In the genomic region with DNA sequence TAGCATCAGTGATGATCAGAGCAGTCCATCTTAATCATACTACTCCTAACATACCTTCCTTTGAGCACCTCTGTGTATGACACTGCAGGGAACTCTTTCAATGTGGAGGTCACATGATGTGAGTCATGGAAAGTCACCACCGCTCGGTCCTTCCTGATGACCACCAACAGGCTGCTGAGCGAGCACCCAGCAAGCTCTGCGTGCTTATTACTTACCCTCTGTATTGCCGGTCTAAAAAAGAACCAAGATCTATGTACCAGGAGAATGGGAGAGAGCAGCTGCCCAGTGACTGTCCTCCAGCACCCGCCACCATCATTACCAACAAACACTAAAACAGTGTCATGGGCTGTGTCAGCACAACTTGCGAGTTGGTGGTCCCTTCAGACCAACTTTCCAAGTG, we compare ENCODE assay signal across 22 mouse cellular contexts.
DNase-seq lines count a peak whose midpoint lies in the region; ATAC-seq lines count a peak whose summit lies in the region.
"Had no signal": no experiment of that assay in that cellular context is flagged by ENCODE, and none has a peak within 500 bp of the region (broad histone marks: within the 10 kb centered on the region; RNA-seq: fewer than 3 reads in every experiment).

No protein-coding gene starts in this region.

- no peak overlapping the region for H3K9ac ChIP-seq in intestine, embryonic 14.5 days (ENCODE audit: low read length)
- H3K9ac ChIP-seq in intestine, embryonic 15.5 days, result no peak overlapping the region
- H3K9ac ChIP-seq in midbrain, embryonic 11.5 days (ENCODE audit: low read length), result no peak overlapping the region

- no peak overlapping the region for H3K4me2 ChIP-seq in intestine, embryonic 14.5 days (ENCODE audit: low read length)
- no peak overlapping the region for H3K4me2 ChIP-seq in intestine, embryonic 15.5 days (replicated peaks)
- no peak overlapping the region for H3K4me2 ChIP-seq in midbrain, embryonic 11.5 days

- H3K4me1 ChIP-seq in intestine, embryonic 14.5 days (replicated peaks; ENCODE audit: control insufficient read depth, insufficient read depth, low read length), result no peaks in the 10 kb centered on the region
- H3K4me1 ChIP-seq in intestine, embryonic 15.5 days (replicated peaks), result 0 out of 2 replicates have a peak, but pooled peaks cover 8% of the 10 kb centered on the region
- H3K4me1 ChIP-seq in midbrain, embryonic 11.5 days (ENCODE audit: control insufficient read depth, insufficient read depth, low read length), result peaks cover 5% of the 10 kb centered on the region; the same call in 1 of the 2 replicates
- peaks cover 25% of the 10 kb centered on the region for H3K4me1 ChIP-seq in midbrain, embryonic 10.5 days

- H3K9me3 ChIP-seq in intestine, embryonic 14.5 days (ENCODE audit: control insufficient read depth, low read length), result no peaks in the 10 kb centered on the region
- no peaks in the 10 kb centered on the region for H3K9me3 ChIP-seq in intestine, embryonic 15.5 days
- H3K9me3 ChIP-seq in midbrain, embryonic 11.5 days (ENCODE audit: control insufficient read depth, low read length), result no peaks in the 10 kb centered on the region
- no peaks in the 10 kb centered on the region for H3K9me3 ChIP-seq in midbrain, embryonic 10.5 days (replicated peaks)
- H3K9me3 ChIP-seq: G1E had no signal

- H3K27ac ChIP-seq in intestine, embryonic 14.5 days (ENCODE audit: low read depth), result no peak overlapping the region
- no peak overlapping the region for H3K27ac ChIP-seq in intestine, embryonic 15.5 days
- no peak overlapping the region for H3K27ac ChIP-seq in midbrain, embryonic 11.5 days (ENCODE audit: low read depth, low read length)
- no peak overlapping the region for H3K27ac ChIP-seq in midbrain, embryonic 10.5 days (replicated peaks)

- DNase-seq in heart, adult 11 months, result peak; percentile 83
- DNase-seq in heart, postnatal 10 days, result no peak
- peak; percentile 7 for DNase-seq in intestine, embryonic 14.5 days (ENCODE audit: low spot score)
- DNase-seq in midbrain, embryonic 11.5 days (ENCODE audit: low spot score, missing footprints), result peak; percentile 78
- no peak for DNase-seq in midbrain, embryonic 10.5 days (ENCODE audit: low spot score)
- DNase-seq in testis, postnatal 10 days (ENCODE audit: low spot score), result peak; percentile 20
- DNase-seq in testis, postnatal 14 days (ENCODE audit: low spot score), result no peak
- DNase-seq: adrenal gland, adult 2 months; adrenal gland, adult 8-10 months; adrenal gland, postnatal 10 days; adrenal gland, postnatal 14 days; adrenal gland, postnatal 25 days; adrenal gland, postnatal 36 days; B cell, adult 2 months; cerebellum, adult 11 months; cerebellum, adult 11-12 months had no signal

- no peak overlapping the region for H3K4me3 ChIP-seq in intestine, embryonic 14.5 days (ENCODE audit: low read depth, low read length)
- H3K4me3 ChIP-seq in intestine, embryonic 15.5 days (replicated peaks), result no peak overlapping the region
- H3K4me3 ChIP-seq in midbrain, embryonic 11.5 days (ENCODE audit: low read depth, low read length), result no peak overlapping the region
- H3K4me3 ChIP-seq in midbrain, embryonic 10.5 days, result no peak overlapping the region

- intact Hi-C loops in heart, postnatal 10 days (cut with DNase I), result no loop called here

- no peak for ATAC-seq in intestine, embryonic 14.5 days (replicated peaks; ENCODE audit: low FRiP score, low TSS enrichment, low read depth)
- ATAC-seq in intestine, embryonic 15.5 days, result no peak
- ATAC-seq in midbrain, embryonic 11.5 days (ENCODE audit: low FRiP score), result no peak
- ATAC-seq: activated CD4-positive, CD25-positive, alpha-beta regulatory T cell, adult 4 months; CD4-positive, CD25-positive, alpha-beta regulatory T cell, adult 4 months; Patski had no signal

- 92% methylated on average over 7 of the region's 7 CpGs for WGBS in intestine, embryonic 14.5 days
- 95% methylated on average over 7 of the region's 7 CpGs for WGBS in intestine, embryonic 15.5 days
- 92% methylated on average over 7 of the region's 7 CpGs for WGBS in midbrain, embryonic 11.5 days
- WGBS in midbrain, embryonic 10.5 days, result 91% methylated on average over 7 of the region's 7 CpGs

- H3K27me3 ChIP-seq in intestine, embryonic 14.5 days (replicated peaks; ENCODE audit: control insufficient read depth, insufficient read depth, low read length), result no peaks in the 10 kb centered on the region
- H3K27me3 ChIP-seq in intestine, embryonic 15.5 days (replicated peaks), result no peaks in the 10 kb centered on the region
- no peaks in the 10 kb centered on the region for H3K27me3 ChIP-seq in midbrain, embryonic 11.5 days (ENCODE audit: control insufficient read depth, insufficient read depth, low read length)
- no peaks in the 10 kb centered on the region for H3K27me3 ChIP-seq in midbrain, embryonic 10.5 days (ENCODE audit: low read depth, poor library complexity, severe bottlenecking)
- H3K27me3 ChIP-seq: CH12.LX had no signal

- H3K36me3 ChIP-seq in intestine, embryonic 14.5 days (ENCODE audit: control insufficient read depth, insufficient read depth, low read length), result no peaks in the 10 kb centered on the region
- H3K36me3 ChIP-seq in intestine, embryonic 15.5 days, result no peaks in the 10 kb centered on the region
- no peaks in the 10 kb centered on the region for H3K36me3 ChIP-seq in midbrain, embryonic 11.5 days (ENCODE audit: control insufficient read depth, insufficient read depth, low read length)
- no peaks in the 10 kb centered on the region for H3K36me3 ChIP-seq in midbrain, embryonic 10.5 days
- H3K36me3 ChIP-seq: G1E had no signal

Comparison
In these comparisons a context has a peak if more than half of its experiments do, and no peak if none do; other contexts are left out.
1. DNase-seq: peak in heart, adult 11 months (single experiment), intestine, embryonic 14.5 days (single experiment), midbrain, embryonic 11.5 days (single experiment) and testis, postnatal 10 days (single experiment); none in heart, postnatal 10 days (0 of 2), midbrain, embryonic 10.5 days (single experiment) and testis, postnatal 14 days (single experiment).